Mouse (Mus musculus): ENCODE data around the gene Adap2.

The Adap2 gene

GRCm38 (mm10) chr11:80196351-80196750 lies 42.4 kb downstream of the Adap2 start:
- DNase-seq (ENCODE audit: low spot score): no peak

GRCm38 (mm10) chr11:80199316-80199715 lies 45.4 kb downstream of the Adap2 start:
- no peak for DNase-seq (ENCODE audit: low spot score)

- no peak for DNase-seq (ENCODE audit: low spot score)
These were observed 45.9 kb downstream of the Adap2 start for GRCm38 (mm10) chr11:80199773-80200172.

GRCm38 (mm10) chr11:80200326-80200725 lies 46.4 kb downstream of the Adap2 start:
- DNase-seq (ENCODE audit: low spot score): no peak

- DNase-seq (ENCODE audit: low spot score): no peak
These were observed 48.4 kb downstream of the Adap2 start for GRCm38 (mm10) chr11:80202296-80202695.

GRCm38 (mm10) chr11:80204037-80204436 lies 50.1 kb downstream of the Adap2 start:
- DNase-seq (ENCODE audit: low spot score): no peak

GRCm38 (mm10) chr11:80204941-80205340 lies 51.0 kb downstream of the Adap2 start:
- no peak for DNase-seq (ENCODE audit: low spot score)

GRCm38 (mm10) chr11:80208465-80208859 lies 54.6 kb downstream of the Adap2 start:
- DNase-seq (ENCODE audit: low spot score): no peak

GRCm38 (mm10) chr11:80208860-80209800 lies 55.2 kb downstream of the Adap2 start, which contains the start of gene Rhot1:
Rhot1 (plus strand) TSS chr11:80209019.
- DNase-seq (ENCODE audit: low spot score): peak; percentile 88

- DNase-seq (ENCODE audit: low spot score): no peak
These were observed 56.4 kb downstream of the Adap2 start for GRCm38 (mm10) chr11:80210321-80210720.

- no peak for DNase-seq (ENCODE audit: low spot score)
These were observed 58.4 kb downstream of the Adap2 start for GRCm38 (mm10) chr11:80212282-80212681.

GRCm38 (mm10) chr11:80215291-80215690 lies 61.4 kb downstream of the Adap2 start:
- no peak for DNase-seq (ENCODE audit: low spot score)

GRCm38 (mm10) chr11:80218657-80219293 lies 64.9 kb downstream of the Adap2 start:
- no peak for DNase-seq (ENCODE audit: low spot score)
